Mouse (Mus musculus) cortical plate, adult 2 months (tissue): ENCODE measurements around the gene Kpna2.

Source experiments
- CTCF ChIP-seq: fragments of 200-500 bp; IDR thresholded peaks from 2 replicates; pipeline ENCODE4 v1.5.1; 2011; ENCODE audit warnings: mild to moderate bottlenecking, control low read depth, low read length; ENCODE audit not compliant: insufficient read depth; ENCODE audit errors: extremely low read depth
- POLR2A ChIP-seq: fragments of 200-500 bp; IDR thresholded peaks from 2 replicates; pipeline ENCODE4 v1.6.1; 2011; ENCODE audit warnings: mild to moderate bottlenecking, low read length, control low read depth; ENCODE audit not compliant: insufficient read depth; ENCODE audit errors: extremely low read depth

DNA sequence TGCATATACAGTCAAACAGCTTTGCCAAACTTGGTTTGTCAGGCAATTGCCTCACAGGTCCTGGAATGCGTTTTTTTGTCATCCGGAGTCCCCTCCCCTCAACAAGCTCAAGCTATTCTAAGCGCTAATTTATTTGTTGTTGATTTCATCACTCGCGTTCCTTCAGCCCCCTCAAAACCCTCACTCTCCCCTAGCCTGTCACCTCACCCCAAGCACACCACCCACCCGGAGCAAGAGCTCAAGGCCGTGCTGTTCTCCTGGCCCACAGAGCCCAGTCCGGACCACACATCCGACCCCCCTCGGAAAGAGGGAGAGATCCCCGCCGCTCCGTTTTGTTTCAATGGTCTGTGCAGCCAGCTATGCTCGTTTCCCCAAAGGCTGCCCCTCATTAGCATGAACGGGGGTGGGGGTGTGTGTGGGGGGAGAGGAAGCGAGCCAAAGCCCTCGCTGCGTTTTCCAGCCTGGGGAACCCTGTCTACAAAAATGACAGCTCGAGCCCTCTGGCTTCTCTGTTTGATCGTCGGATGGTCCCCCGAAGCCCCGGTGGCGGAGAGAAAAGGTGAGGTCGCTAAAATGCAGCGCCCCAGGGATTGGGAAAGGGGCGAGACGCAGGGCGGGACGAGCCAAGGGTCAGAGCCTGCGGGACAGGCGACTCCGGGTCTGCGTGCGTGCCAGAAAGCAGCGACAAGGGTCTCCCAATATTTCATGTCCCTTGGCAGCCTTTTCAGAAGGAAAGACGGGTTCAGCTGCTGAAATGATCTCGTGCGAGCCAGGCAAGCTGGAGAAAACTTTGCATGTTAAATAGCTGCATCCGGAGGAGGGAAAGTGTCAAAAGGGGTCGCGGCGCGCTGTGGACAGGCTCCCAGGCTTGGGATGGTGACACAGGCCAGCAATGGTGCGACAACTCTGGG is 26.3 kb upstream of the Kpna2 start, which contains the start of gene 1810010H24Rik:
- no peak for TF ChIP-seq CTCF
- TF ChIP-seq POLR2A: no peak
